Comparison of ENCODE assay signal across 19 mouse cellular contexts in genomic region chr19:25569778-25570177, GRCm38 (mm10). TPM values are rescaled to one million over a fixed set of nuclear protein-coding genes. Genes with fewer than 3 reads are reported as not detected.
"Had no signal": no experiment of that assay in that cellular context is flagged by ENCODE, and none has a peak within 500 bp of the region (broad histone marks: within the 10 kb centered on the region; RNA-seq: fewer than 3 reads in every experiment).

No protein-coding gene starts in this region.

- H3K9me3 ChIP-seq: liver, embryonic 15.5 days; lung, embryonic 15.5 days; midbrain, embryonic 13.5 days; midbrain, embryonic 15.5 days; neural tube, embryonic 12.5 days; stomach, embryonic 15.5 days had no signal

- DNase-seq: liver, postnatal 0 days; lung, adult 2 months; lung, postnatal 14 days; lung, postnatal 36 days; right cerebral cortex, postnatal 14 days; thymus, adult 2 months; thymus, postnatal 25 days; thymus, postnatal 4 days had no signal

- H3K4me2 ChIP-seq: liver, embryonic 15.5 days; lung, embryonic 15.5 days; midbrain, embryonic 11.5 days; midbrain, embryonic 13.5 days; midbrain, embryonic 15.5 days; neural tube, embryonic 12.5 days; stomach, embryonic 15.5 days had no signal

- H3K27ac ChIP-seq: liver, embryonic 15.5 days; lung, embryonic 15.5 days; macrophage; midbrain, embryonic 13.5 days; midbrain, embryonic 15.5 days; neural tube, embryonic 12.5 days; stomach, embryonic 15.5 days; stomach, postnatal 0 days had no signal

- H3K4me1 ChIP-seq: liver, embryonic 15.5 days; megakaryocyte, embryonic 14.5 days had no signal

- H3K9ac ChIP-seq: liver, embryonic 15.5 days; liver, postnatal 0 days; lung, embryonic 15.5 days; midbrain, embryonic 13.5 days; midbrain, embryonic 15.5 days; neural tube, embryonic 12.5 days; stomach, embryonic 15.5 days had no signal

- H3K36me3 ChIP-seq: liver, embryonic 15.5 days; lung, embryonic 15.5 days; midbrain, embryonic 13.5 days; midbrain, embryonic 15.5 days; neural tube, embryonic 12.5 days; stomach, embryonic 15.5 days had no signal

- H3K4me3 ChIP-seq: liver, embryonic 15.5 days; lung, embryonic 15.5 days; megakaryocyte, embryonic 14.5 days; midbrain, embryonic 13.5 days; midbrain, embryonic 15.5 days; neural tube, embryonic 12.5 days; stomach, embryonic 15.5 days had no signal

- ATAC-seq: liver, postnatal 0 days; lung, postnatal 0 days; midbrain, embryonic 13.5 days; midbrain, embryonic 15.5 days had no signal

RNA-seq across cellular contexts. Expression of gene Dmrt3, which starts 40.3 kb away (rescaled TPM):
- polyA plus RNA-seq: liver, embryonic 15.5 days; liver, postnatal 0 days; macrophage had no signal
